Mouse (Mus musculus): ENCODE measurements around the gene 2310007B03Rik. TPM values are rescaled to one million over a fixed set of nuclear protein-coding genes. Genes with fewer than 3 reads are reported as not detected.

The 2310007B03Rik gene
- total and polyA plus RNA-seq, 2 experiments = 0.20 TPM; not detected in 1

GRCm38 (mm10) chr1:93194961-93195360, 34.2 kb upstream of the 2310007B03Rik start:
- DNase-seq (ENCODE audit: extremely low read depth, low read depth, low spot score) = no peak
- no peak overlapping the region for H3K4me3 ChIP-seq (ENCODE audit: insufficient read depth, low read depth, low read length)
- H3K79me2 ChIP-seq (ENCODE audit: control insufficient read depth, insufficient read depth, low read length) = no peaks in the 10 kb centered on the region
- no peaks in the 10 kb centered on the region for H3K27me3 ChIP-seq (ENCODE audit: control insufficient read depth, insufficient read depth, low read length)
- no peak overlapping the region for H3K27ac ChIP-seq (replicated peaks; ENCODE audit: insufficient read depth, low read depth, low read length)
- no peaks in the 10 kb centered on the region for H3K36me3 ChIP-seq (ENCODE audit: control insufficient read depth, insufficient read depth, low read length)
- no peaks in the 10 kb centered on the region for H3K4me1 ChIP-seq (ENCODE audit: control insufficient read depth, insufficient read depth, low read length)
- H3K9ac ChIP-seq (ENCODE audit: low read depth, low read length) = no peak overlapping the region
- WGBS = 90% methylated on average over 3 of the region's 3 CpGs
- TF ChIP-seq CTCF (IDR thresholded peaks at IDR 0.05; ENCODE audit: low read depth, low read length) (no peak), POLR2A (IDR thresholded peaks at IDR 0.05; ENCODE audit: extremely low read depth, insufficient read depth, low read length) (no peak)

GRCm38 (mm10) chr1:93190726-93191305, 30.1 kb upstream of the 2310007B03Rik start:
- Histone ChIP-seq H3K4me1 (ENCODE audit: control insufficient read depth, insufficient read depth, low read length) (no peaks in the 10 kb centered on the region), H3K27ac (replicated peaks; ENCODE audit: insufficient read depth, low read depth, low read length) (no peak overlapping the region), H3K4me3 (ENCODE audit: insufficient read depth, low read depth, low read length) (no peak overlapping the region), H3K79me2 (ENCODE audit: control insufficient read depth, insufficient read depth, low read length) (no peaks in the 10 kb centered on the region), H3K27me3 (ENCODE audit: control insufficient read depth, insufficient read depth, low read length) (no peaks in the 10 kb centered on the region), H3K9ac (ENCODE audit: low read depth, low read length) (no peak overlapping the region), H3K36me3 (ENCODE audit: control insufficient read depth, insufficient read depth, low read length) (no peaks in the 10 kb centered on the region)
- no peak for DNase-seq (ENCODE audit: extremely low read depth, low read depth, low spot score)
- TF ChIP-seq CTCF (IDR thresholded peaks at IDR 0.05; ENCODE audit: low read depth, low read length) (no peak), POLR2A (IDR thresholded peaks at IDR 0.05; ENCODE audit: extremely low read depth, insufficient read depth, low read length) (no peak)
- 22% methylated on average over 12 of the region's 17 CpGs for WGBS

GRCm38 (mm10) chr1:93184071-93184828, 23.5 kb upstream of the 2310007B03Rik start:
- no peak for TF ChIP-seq CTCF (IDR thresholded peaks at IDR 0.05; ENCODE audit: low read depth, low read length)
- no peak for TF ChIP-seq POLR2A (IDR thresholded peaks at IDR 0.05; ENCODE audit: extremely low read depth, insufficient read depth, low read length)
- H3K4me3 ChIP-seq (ENCODE audit: insufficient read depth, low read depth, low read length) = no peak overlapping the region
- no peak for DNase-seq (ENCODE audit: extremely low read depth, low read depth, low spot score)
- no peak overlapping the region for H3K27ac ChIP-seq (replicated peaks; ENCODE audit: insufficient read depth, low read depth, low read length)
- no peaks in the 10 kb centered on the region for H3K36me3 ChIP-seq (ENCODE audit: control insufficient read depth, insufficient read depth, low read length)
- 75% methylated on average over 14 of the region's 14 CpGs for WGBS
- H3K79me2 ChIP-seq (ENCODE audit: control insufficient read depth, insufficient read depth, low read length) = no peaks in the 10 kb centered on the region
- no peak overlapping the region for H3K9ac ChIP-seq (ENCODE audit: low read depth, low read length)
- H3K4me1 ChIP-seq (ENCODE audit: control insufficient read depth, insufficient read depth, low read length) = no peaks in the 10 kb centered on the region
- H3K27me3 ChIP-seq (ENCODE audit: control insufficient read depth, insufficient read depth, low read length) = no peaks in the 10 kb centered on the region

GRCm38 (mm10) chr1:93182281-93182680, 21.5 kb upstream of the 2310007B03Rik start:
- Histone ChIP-seq H3K4me3 (ENCODE audit: insufficient read depth, low read depth, low read length) (no peak overlapping the region), H3K9ac (ENCODE audit: low read depth, low read length) (no peak overlapping the region), H3K4me1 (ENCODE audit: control insufficient read depth, insufficient read depth, low read length) (no peaks in the 10 kb centered on the region), H3K27me3 (ENCODE audit: control insufficient read depth, insufficient read depth, low read length) (no peaks in the 10 kb centered on the region), H3K79me2 (ENCODE audit: control insufficient read depth, insufficient read depth, low read length) (no peaks in the 10 kb centered on the region), H3K36me3 (ENCODE audit: control insufficient read depth, insufficient read depth, low read length) (no peaks in the 10 kb centered on the region), H3K27ac (replicated peaks; ENCODE audit: insufficient read depth, low read depth, low read length) (no peak overlapping the region)
- no peak for DNase-seq (ENCODE audit: extremely low read depth, low read depth, low spot score)
- TF ChIP-seq CTCF (IDR thresholded peaks at IDR 0.05; ENCODE audit: low read depth, low read length) (no peak), POLR2A (IDR thresholded peaks at IDR 0.05; ENCODE audit: extremely low read depth, insufficient read depth, low read length) (no peak)
- 90% methylated on average over 7 of the region's 7 CpGs for WGBS

- no peaks in the 10 kb centered on the region for H3K36me3 ChIP-seq (ENCODE audit: control insufficient read depth, insufficient read depth, low read length)
- no peaks in the 10 kb centered on the region for H3K4me1 ChIP-seq (ENCODE audit: control insufficient read depth, insufficient read depth, low read length)
- H3K9ac ChIP-seq (ENCODE audit: low read depth, low read length) = no peak overlapping the region
- no peaks in the 10 kb centered on the region for H3K79me2 ChIP-seq (ENCODE audit: control insufficient read depth, insufficient read depth, low read length)
- H3K4me3 ChIP-seq (ENCODE audit: insufficient read depth, low read depth, low read length) = no peak overlapping the region
- WGBS = 9% methylated on average over 44 of the region's 44 CpGs
- no peak for DNase-seq (ENCODE audit: extremely low read depth, low read depth, low spot score)
- TF ChIP-seq POLR2A (IDR thresholded peaks at IDR 0.05; ENCODE audit: extremely low read depth, insufficient read depth, low read length) (no peak), CTCF (IDR thresholded peaks at IDR 0.05; ENCODE audit: low read depth, low read length) (no peak)
- 0 out of 2 replicates have a peak, but pooled peaks cover 5% of the 10 kb centered on the region for H3K27me3 ChIP-seq (ENCODE audit: control insufficient read depth, insufficient read depth, low read length)
- no peak overlapping the region for H3K27ac ChIP-seq (replicated peaks; ENCODE audit: insufficient read depth, low read depth, low read length)
Measured at GRCm38 (mm10) chr1:93176525-93177332, 16.0 kb upstream of the 2310007B03Rik start.

All from liver, adult 2 months (tissue).